8 mouse cellular contexts compared by ENCODE assay signal in the genomic region with DNA sequence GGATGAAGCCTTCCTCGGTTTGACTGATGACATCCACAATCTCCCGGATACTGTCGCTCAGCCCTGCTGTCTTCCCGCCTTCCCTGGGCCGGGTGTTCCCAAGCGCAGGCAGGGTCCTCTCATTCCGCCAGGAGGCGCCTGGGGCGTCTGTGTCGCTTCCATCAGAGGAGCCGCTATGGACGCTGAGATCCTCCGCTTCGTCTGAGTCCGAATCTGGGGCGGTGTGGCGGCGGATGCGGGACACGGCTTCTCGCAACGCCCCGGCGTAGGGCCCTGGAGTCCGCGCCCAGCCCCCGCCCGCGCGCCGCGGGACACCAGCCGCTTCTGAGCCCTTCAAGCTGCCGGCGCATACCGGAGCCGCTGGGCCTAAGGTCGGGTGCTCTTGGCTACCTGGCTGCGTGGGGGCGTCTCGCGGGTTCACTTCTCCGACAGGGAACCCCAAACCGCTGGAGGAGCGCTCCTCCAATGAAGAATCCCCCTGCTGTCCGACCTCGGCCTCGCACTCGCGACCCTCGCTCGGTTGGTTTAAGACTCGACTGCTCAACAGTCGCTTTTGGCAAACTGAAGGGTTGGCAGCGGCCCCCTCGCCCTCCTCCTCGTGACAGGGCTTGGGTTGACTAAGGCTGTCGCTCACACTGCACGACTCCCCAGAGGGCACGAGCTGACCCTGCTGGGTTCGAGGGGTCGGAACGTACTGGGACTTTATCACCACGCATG. TPM values are rescaled to one million over a fixed set of nuclear protein-coding genes. Genes with fewer than 3 reads are reported as not detected.
A peak's percentile ranks its signal among the peaks of the same experiment; 100 is the strongest.
DNase-seq lines count a peak whose midpoint lies in the region; ATAC-seq and TF ChIP-seq lines count a peak whose summit lies in the region.

No protein-coding gene starts in this region.

- H3K9me3 ChIP-seq in hindbrain, embryonic 10.5 days = no peaks in the 10 kb centered on the region
- H3K9me3 ChIP-seq in lung, postnatal 0 days (ENCODE audit: low read length) = no peaks in the 10 kb centered on the region

- H3K4me2 ChIP-seq in lung, postnatal 0 days (replicated peaks; ENCODE audit: low read depth, low read length) = peak overlapping the region; percentile 80

- peaks cover 100% of the 10 kb centered on the region for H3K27me3 ChIP-seq in hindbrain, embryonic 10.5 days (ENCODE audit: insufficient read depth, poor library complexity, severe bottlenecking)
- H3K27me3 ChIP-seq in lung, postnatal 0 days (replicated peaks; ENCODE audit: insufficient read depth, low read length) = peaks cover 91% of the 10 kb centered on the region

- peak; percentile 63 for ATAC-seq in lung, postnatal 0 days

- H3K36me3 ChIP-seq in hindbrain, embryonic 10.5 days = no peaks in the 10 kb centered on the region
- H3K36me3 ChIP-seq in lung, postnatal 0 days (ENCODE audit: insufficient read depth, low read length) = no peaks in the 10 kb centered on the region

- H3K9ac ChIP-seq in lung, postnatal 0 days (replicated peaks; ENCODE audit: low read depth) = no peak overlapping the region

- no peak for TF ChIP-seq EP300 in lung, postnatal 0 days (IDR thresholded peaks at IDR 0.05)

- peak overlapping the region; percentile 81 for H3K27ac ChIP-seq in hindbrain, embryonic 10.5 days
- H3K27ac ChIP-seq in lung, postnatal 0 days (ENCODE audit: low read length) = no peak overlapping the region

- peak overlapping the region; percentile 54 for H3K4me3 ChIP-seq in hindbrain, embryonic 10.5 days
- peak overlapping the region; percentile 47 for H3K4me3 ChIP-seq in lung, postnatal 0 days (ENCODE audit: low read depth, low read length)

- peaks cover 59% of the 10 kb centered on the region for H3K4me1 ChIP-seq in hindbrain, embryonic 10.5 days (replicated peaks)
- H3K4me1 ChIP-seq in lung, postnatal 0 days (ENCODE audit: insufficient read depth, low read depth, low read length) = peaks cover 21% of the 10 kb centered on the region; the same call in 1 of the 2 replicates

- TF ChIP-seq CTCF in lung, postnatal 0 days (IDR thresholded peaks at IDR 0.05) = peak; percentile 80

- peak; percentile 82 for DNase-seq in ES-CJ7 (ENCODE audit: low read depth, low spot score)
- DNase-seq in cerebellum, adult 18-20 months = peak; percentile 68 to 70
- DNase-seq in forelimb bud, embryonic 11.5 days (ENCODE audit: low read depth, low spot score) = peak; percentile 56
- DNase-seq in hindbrain, embryonic 10.5 days (ENCODE audit: low spot score) = peak; percentile 81
- peak; percentile 77 to 84 for DNase-seq in layer of hippocampus, postnatal 10 days (ENCODE audit: low spot score in 2 of 2)
- peak; percentile 76 for DNase-seq in lung, postnatal 0 days (ENCODE audit: low spot score)
- DNase-seq in ovary, postnatal 14 days (ENCODE audit: low spot score) = peak; percentile 54
- peak; percentile 66 to 77 for DNase-seq in urinary bladder, postnatal 4 days (ENCODE audit: low spot score in 2 of 2)

- WGBS in hindbrain, embryonic 10.5 days = under 1% methylated on average over 64 of the region's 64 CpGs
- WGBS in lung, postnatal 0 days = under 1% methylated on average over 64 of the region's 64 CpGs

RNA-seq across cellular contexts. Expression of a gene that starts 3.8 kb away (rescaled TPM):
- polyA plus RNA-seq in hindbrain, embryonic 10.5 days (2016; fragmentation: Nextera tagmentation; extraction: Ambion mirVana) = 0.21 and 0.56 TPM in 2 replicates
- total RNA-seq in layer of hippocampus, postnatal 10 days (2021) = 100 to 1,000 TPM; 401 to 403 TPM
- 0.04 TPM in 2 replicates for polyA plus RNA-seq in lung, postnatal 0 days (2015; fragmentation: Nextera tagmentation; extraction: Ambion mirVana)

RNA-seq across cellular contexts. Expression of a gene that starts 15.8 kb away (rescaled TPM):
- polyA plus RNA-seq in hindbrain, embryonic 10.5 days (2016; fragmentation: Nextera tagmentation; extraction: Ambion mirVana) = 13.7 and 13.8 TPM in 2 replicates
- total RNA-seq in layer of hippocampus, postnatal 10 days (2021) = not detected
- polyA plus RNA-seq in lung, postnatal 0 days (2015; fragmentation: Nextera tagmentation; extraction: Ambion mirVana) = not detected in 2 replicates

RNA-seq across cellular contexts. Expression of a gene that starts 25.8 kb away (rescaled TPM):
- 88.7 and 89.0 TPM in 2 replicates for polyA plus RNA-seq in hindbrain, embryonic 10.5 days (2016; fragmentation: Nextera tagmentation; extraction: Ambion mirVana)
- total RNA-seq in layer of hippocampus, postnatal 10 days (2021) = 10 to 100 TPM; 39.3 to 41.0 TPM
- polyA plus RNA-seq in lung, postnatal 0 days (2015; fragmentation: Nextera tagmentation; extraction: Ambion mirVana) = 72.2 and 76.7 TPM in 2 replicates

RNA-seq across cellular contexts. Expression of a gene that starts 27.5 kb away (rescaled TPM):
- polyA plus RNA-seq in hindbrain, embryonic 10.5 days (2016; fragmentation: Nextera tagmentation; extraction: Ambion mirVana) = 0.21 and 0.44 TPM in 2 replicates
- total RNA-seq in layer of hippocampus, postnatal 10 days (2021) = under 1 TPM; 0.25 to 0.37 TPM
- polyA plus RNA-seq in lung, postnatal 0 days (2015; fragmentation: Nextera tagmentation; extraction: Ambion mirVana) = 0.13 and 0.14 TPM in 2 replicates

RNA-seq across cellular contexts. Expression of a gene that starts 42.5 kb away (rescaled TPM):
- 42.6 and 45.1 TPM in 2 replicates for polyA plus RNA-seq in hindbrain, embryonic 10.5 days (2016; fragmentation: Nextera tagmentation; extraction: Ambion mirVana)
- 100 to 1,000 TPM; 636 TPM for total RNA-seq in layer of hippocampus, postnatal 10 days (2021)
- polyA plus RNA-seq in lung, postnatal 0 days (2015; fragmentation: Nextera tagmentation; extraction: Ambion mirVana) = 47.1 and 56.0 TPM in 2 replicates

Comparison
In these comparisons a context has a peak if more than half of its experiments do, and no peak if none do; other contexts are left out.
1. RNA of a gene that starts 15.8 kb away (polyA plus RNA-seq): 13.7 to 13.8 TPM in hindbrain, embryonic 10.5 days; not detected in lung, postnatal 0 days; every median in the first group is over 10 times any median in the second.
2. Peak in every context shown above with its lines, with median percentiles within 50 percentile points of each other: DNase-seq.